Mouse (Mus musculus) neural tube, embryonic 12.5 days (tissue): ENCODE measurements around the gene Scd2. TPM values are rescaled to one million over a fixed set of nuclear protein-coding genes. Genes with fewer than 3 reads are reported as not detected.

ENCODE experiments used
- microRNA-seq: library from miRNA; unstranded; fragments of <30 nt; microRNA quantifications from one replicate; pipeline ENCODE4, GENCODE M21; 2017
- polyA plus RNA-seq: library from polyadenylated mRNA; unstranded; fragments of >200 nt; fragmentation: Nextera tagmentation; extraction: Ambion mirVana; gene quantifications from 2 replicates; pipeline ENCODE4 v1.2.1, GENCODE M21; 2016

Scd2 gene
- polyA plus RNA-seq, 1 experiment from 2014 or later: 371 TPM

Small RNAs within 50 kb of the gene (microRNA-seq; reads per million reads assigned to microRNA genes)
- not detected for gene Mir5114

Other genes with a start within 250 kb of the Scd2 start
- gene Erlin1, start 223.9 kb upstream of the Scd2 start, polyA plus RNA-seq: 18.4 and 20.6 TPM in 2 replicates
- 60.8 and 69.1 TPM in 2 replicates for gene Chuk, start 186.2 kb upstream of the Scd2 start, polyA plus RNA-seq
- 33.8 and 35.8 TPM in 2 replicates for gene Cwf19l1, start 157.8 kb upstream of the Scd2 start, polyA plus RNA-seq
- 136 and 138 TPM in 2 replicates for gene Bloc1s2, start 147.2 kb upstream of the Scd2 start, polyA plus RNA-seq
- gene Pkd2l1, start 101.2 kb upstream of the Scd2 start, polyA plus RNA-seq: 1.8 and 1.9 TPM in 2 replicates
- 1.3 and 1.6 TPM in 2 replicates for gene Scd3, start 90.4 kb upstream of the Scd2 start, polyA plus RNA-seq
- gene Scd4, start 39.4 kb downstream of the Scd2 start, polyA plus RNA-seq: 0.05 and 0.08 TPM in 2 replicates
- gene Scd1, start 114.2 kb downstream of the Scd2 start, polyA plus RNA-seq: 8.0 and 8.8 TPM in 2 replicates
- gene Wnt8b, start 199.8 kb downstream of the Scd2 start, polyA plus RNA-seq: 1.5 and 1.9 TPM in 2 replicates